Mouse (Mus musculus) G1E-ER4 (cell line): ENCODE measurements around the gene Nell1. TPM values are rescaled to one million over a fixed set of nuclear protein-coding genes. Genes with fewer than 3 reads are reported as not detected.

Source experiments
- GATA1 ChIP-seq: IDR thresholded peaks from one replicate; pipeline ENCODE4 v1.8.0; 2012; ENCODE audit warnings: low read length, inconsistent platforms
- polyA plus RNA-seq: library from polyadenylated mRNA; stranded (reverse); fragments of >175 nt; gene quantifications from 2 replicates; pipeline ENCODE4 v1.2.3, GENCODE M21; 2012

The Nell1 gene
- polyA plus RNA-seq, 1 experiment: not detected

- no peak for TF ChIP-seq GATA1
Measured at GRCm38 (mm10) chr7:50551426-50551825, 576.8 kb downstream of the Nell1 start.

- no peak for TF ChIP-seq GATA1
Measured at GRCm38 (mm10) chr7:50562708-50563107, 588.0 kb downstream of the Nell1 start.

- no peak for TF ChIP-seq GATA1
Measured at GRCm38 (mm10) chr7:50573841-50574240, 599.2 kb downstream of the Nell1 start.

GRCm38 (mm10) chr7:50588642-50589424, 614.2 kb downstream of the Nell1 start:
- TF ChIP-seq GATA1: no peak

- no peak for TF ChIP-seq GATA1
Measured at GRCm38 (mm10) chr7:50598890-50599289, 624.2 kb downstream of the Nell1 start, which contains the start of gene 4933405O20Rik. Gene 4933405O20Rik (plus strand): TSS chr7:50599190.

GRCm38 (mm10) chr7:50614101-50614500, 639.4 kb downstream of the Nell1 start:
- TF ChIP-seq GATA1: no peak

GRCm38 (mm10) chr7:50629186-50629585, 654.5 kb downstream of the Nell1 start:
- TF ChIP-seq GATA1: no peak

- TF ChIP-seq GATA1: no peak
Measured at GRCm38 (mm10) chr7:50633147-50633546, 658.5 kb downstream of the Nell1 start.

GRCm38 (mm10) chr7:50672266-50672665, 697.6 kb downstream of the Nell1 start:
- TF ChIP-seq GATA1: no peak

GRCm38 (mm10) chr7:50675444-50675843, 700.8 kb downstream of the Nell1 start:
- no peak for TF ChIP-seq GATA1

- no peak for TF ChIP-seq GATA1
Measured at GRCm38 (mm10) chr7:50677511-50677910, 702.8 kb downstream of the Nell1 start.

GRCm38 (mm10) chr7:50686337-50686736, 711.7 kb downstream of the Nell1 start:
- TF ChIP-seq GATA1: no peak

- no peak for TF ChIP-seq GATA1
Measured at GRCm38 (mm10) chr7:50725166-50725565, 750.5 kb downstream of the Nell1 start.

- no peak for TF ChIP-seq GATA1
Measured at GRCm38 (mm10) chr7:50730951-50731350, 756.3 kb downstream of the Nell1 start.

- no peak for TF ChIP-seq GATA1
Measured at GRCm38 (mm10) chr7:50755516-50755915, 780.9 kb downstream of the Nell1 start.

GRCm38 (mm10) chr7:50756409-50756808, 781.7 kb downstream of the Nell1 start:
- TF ChIP-seq GATA1: no peak

- no peak for TF ChIP-seq GATA1
Measured at GRCm38 (mm10) chr7:50773516-50773915, 798.9 kb downstream of the Nell1 start.

GRCm38 (mm10) chr7:50781105-50781504, 806.4 kb downstream of the Nell1 start:
- no peak for TF ChIP-seq GATA1

GRCm38 (mm10) chr7:50783652-50784051, 809.0 kb downstream of the Nell1 start:
- TF ChIP-seq GATA1: no peak
